Mouse (Mus musculus): ENCODE measurements around the gene Olfr1058.
"Not testable (repeated sequence)": the region's sequence is repeated elsewhere in the genome, so short reads cannot be mapped to it uniquely, and the experiment has no call there.

Gene Olfr1058

GRCm38 (mm10) chr2:86388461-86388860 is at the start of gene Olfr1058:
TSS of gene Olfr1058 (minus strand) at chr2:86388561.
- not testable (repeated sequence) for DNase-seq (ENCODE audit: low spot score in 2 of 2)

DNA sequence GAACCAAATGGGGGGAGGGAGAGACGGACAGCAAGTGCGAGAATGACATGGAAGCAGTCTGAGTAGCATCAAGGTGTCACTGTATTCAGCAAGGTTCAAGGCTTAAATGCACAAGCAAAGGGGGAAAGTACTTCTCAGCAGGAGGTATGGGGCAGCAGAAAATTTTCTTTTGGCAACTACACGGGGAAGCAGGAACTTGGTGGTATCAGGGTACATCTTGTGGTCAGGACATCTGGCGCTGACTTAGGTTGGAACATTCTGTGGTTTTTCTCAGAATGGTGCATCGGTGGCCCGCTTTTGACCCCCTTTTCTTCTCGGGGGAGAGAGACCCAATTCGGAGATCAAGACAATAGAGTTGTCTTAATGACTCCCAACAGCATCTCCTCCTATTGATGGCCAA is 40.1 kb upstream of the Olfr1058 start:
- not testable (repeated sequence) for DNase-seq (ENCODE audit: low spot score in 2 of 2)

DNA sequence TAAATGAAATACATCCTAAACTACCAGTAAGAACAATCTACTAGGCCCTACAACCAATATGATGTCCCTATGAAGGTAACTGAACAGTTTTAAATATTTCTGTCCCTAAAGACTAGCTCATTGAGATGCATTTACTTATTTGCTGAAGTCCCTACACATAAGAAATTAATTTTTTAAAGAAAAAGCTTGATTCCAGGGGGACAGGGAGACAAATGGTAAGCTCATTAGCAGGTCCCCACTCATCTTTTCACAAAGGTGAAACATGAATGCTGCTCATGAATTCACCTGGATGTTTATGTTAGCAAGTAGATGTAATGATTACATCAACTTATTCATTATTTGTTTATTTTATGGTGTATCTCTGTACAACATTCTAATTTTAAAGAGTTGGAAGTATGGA is 38.3 kb upstream of the Olfr1058 start, which contains the start of gene Olfr1062:
Gene Olfr1062 (minus strand): TSS at position 101 of the 400 bp plus-strand sequence.
- DNase-seq (ENCODE audit: low spot score in 2 of 2): not testable (repeated sequence)

DNA sequence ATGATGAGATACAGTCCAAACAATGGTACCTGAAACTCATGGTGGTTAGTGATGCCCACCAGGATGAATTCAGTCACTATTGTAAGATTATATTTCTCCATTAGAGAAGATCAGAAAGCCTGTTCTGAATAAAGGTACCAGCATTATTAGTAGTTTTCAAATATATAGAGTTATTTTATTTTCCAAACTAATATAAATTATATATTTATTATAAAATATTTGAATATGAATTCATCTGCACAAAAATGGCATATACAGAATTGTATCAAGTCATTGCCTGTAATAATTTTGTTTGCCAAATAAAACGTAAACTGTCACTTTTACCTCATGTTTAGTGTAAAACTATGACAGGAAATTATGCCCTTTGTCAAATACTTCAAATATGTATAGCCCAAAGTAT is 25.6 kb upstream of the Olfr1058 start, which contains the start of gene Olfr1061:
Gene Olfr1061 (minus strand): TSS at position 101 of the 400 bp plus-strand sequence.
- no peak for DNase-seq (ENCODE audit: low spot score in 2 of 2)

DNA sequence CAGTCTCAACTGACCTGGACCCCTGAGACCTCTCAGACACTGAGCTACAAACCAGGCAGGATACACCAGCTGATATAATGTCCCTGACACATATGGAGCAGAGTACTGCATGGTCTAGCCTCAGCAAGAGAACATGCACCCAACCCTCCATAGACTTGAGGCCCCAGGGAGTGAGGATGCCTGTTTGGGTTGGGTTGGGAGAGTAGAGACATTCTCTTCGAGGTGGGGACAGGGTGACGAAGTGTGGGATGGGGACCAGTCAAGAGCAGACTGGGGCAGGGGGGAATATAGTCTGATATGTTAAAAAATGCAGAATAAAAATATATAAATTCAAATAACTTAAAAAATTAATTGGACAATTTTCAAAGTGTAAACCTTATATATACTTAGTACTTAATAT is 6.8 kb upstream of the Olfr1058 start:
- no peak for DNase-seq (ENCODE audit: low spot score in 2 of 2)

DNA sequence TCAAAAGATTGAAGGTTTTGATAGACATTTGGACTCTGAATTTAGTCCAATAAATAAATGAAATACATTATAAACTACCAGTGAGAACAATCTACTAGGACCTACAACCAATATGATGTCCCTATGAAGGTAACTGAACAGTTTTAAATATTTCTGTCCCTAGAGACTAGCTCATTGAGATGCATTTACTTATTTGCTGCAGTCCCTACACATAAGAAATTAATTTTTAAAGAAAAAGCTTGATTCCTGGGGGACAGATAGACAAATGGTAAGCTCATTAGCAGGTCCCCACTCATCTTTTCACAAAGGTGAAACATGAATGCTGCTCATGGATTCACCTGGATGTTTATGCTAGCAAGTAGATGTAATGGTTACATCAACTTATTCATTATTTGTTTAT is 10.1 kb downstream of the Olfr1058 start, which contains the start of gene Olfr1057:
Gene Olfr1057 (minus strand): TSS at position 101 of the 400 bp plus-strand sequence.
- DNase-seq (ENCODE audit: low spot score in 2 of 2): no peak

DNA sequence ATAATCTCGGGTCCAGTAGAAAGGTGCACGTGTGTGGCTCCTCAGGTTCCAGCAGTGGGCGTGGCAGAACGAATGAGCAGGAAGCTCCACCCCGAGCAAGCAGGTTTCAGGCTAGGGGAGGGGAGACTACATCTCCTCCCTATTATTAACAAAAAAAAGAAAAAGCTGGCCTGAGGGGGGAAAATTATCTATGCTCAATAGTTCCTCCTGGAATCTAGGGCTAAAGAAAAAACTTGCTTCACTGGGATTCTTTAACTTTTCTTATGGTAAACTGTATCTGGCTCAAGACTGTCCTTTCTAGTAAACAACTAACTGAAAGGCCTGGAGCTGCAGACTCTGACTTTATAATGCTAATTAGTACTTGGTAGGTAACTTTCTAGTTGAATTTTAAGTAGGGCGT is 22.0 kb downstream of the Olfr1058 start:
- not testable (repeated sequence) for DNase-seq (ENCODE audit: low spot score in 2 of 2)

- DNase-seq (ENCODE audit: low spot score in 2 of 2): no peak
These were observed 26.0 kb downstream of the Olfr1058 start, which contains the start of gene Olfr1056 for GRCm38 (mm10) chr2:86362369-86362768. TSS of gene Olfr1056 (minus strand) at chr2:86362469.

GRCm38 (mm10) chr2:86351751-86352150 is 36.6 kb downstream of the Olfr1058 start:
- DNase-seq (ENCODE audit: low spot score in 2 of 2): not testable (repeated sequence)

DNA sequence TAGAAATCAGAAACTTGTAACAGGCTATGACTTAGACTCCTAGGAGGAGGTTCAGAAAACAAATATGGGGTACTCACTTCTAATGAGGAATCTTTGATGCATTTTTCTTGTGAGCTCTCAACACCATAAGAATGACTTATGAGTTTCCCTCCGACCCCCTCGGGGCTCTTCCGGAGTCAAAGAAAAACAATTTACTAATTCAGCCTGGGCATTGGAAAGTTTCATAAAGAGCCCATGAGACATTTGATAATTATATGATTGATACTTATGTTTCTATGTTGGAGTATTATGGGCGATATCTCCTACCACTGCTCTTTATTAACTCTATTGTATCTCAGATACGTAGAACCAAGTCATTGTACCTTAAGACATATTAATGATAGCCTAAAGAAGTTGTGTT is 38.2 kb downstream of the Olfr1058 start, which contains the start of gene Olfr1055:
Gene Olfr1055 (minus strand): TSS at position 101 of the 400 bp plus-strand sequence.
- DNase-seq (ENCODE audit: low spot score in 2 of 2): no peak

GRCm38 (mm10) chr2:86335333-86335732 is 53.0 kb downstream of the Olfr1058 start, which contains the start of gene Olfr1054:
TSS of gene Olfr1054 (minus strand) at chr2:86335433.
- DNase-seq (ENCODE audit: low spot score in 2 of 2): no peak

Data from urinary bladder, postnatal 36 days (tissue).